31 mouse cellular contexts compared by ENCODE assay signal in genomic region chr11:34524586-34524985, GRCm38 (mm10).
"Had no signal": no experiment of that assay in that cellular context is flagged by ENCODE, and none has a peak within 500 bp of the region (broad histone marks: within the 10 kb centered on the region; RNA-seq: fewer than 3 reads in every experiment).

No protein-coding gene starts in this region.

- H3K4me2 ChIP-seq: limb, embryonic 12.5 days; limb, embryonic 13.5 days; limb, embryonic 15.5 days; liver, embryonic 11.5 days; liver, embryonic 12.5 days; liver, embryonic 13.5 days; liver, embryonic 15.5 days; lung, embryonic 14.5 days; lung, embryonic 15.5 days; midbrain, embryonic 11.5 days; midbrain, embryonic 12.5 days; midbrain, embryonic 13.5 days; midbrain, embryonic 15.5 days; neural tube, embryonic 12.5 days had no signal

- H3K27me3 ChIP-seq: limb, embryonic 12.5 days; limb, embryonic 13.5 days; limb, embryonic 15.5 days; liver, embryonic 12.5 days; liver, embryonic 13.5 days; liver, embryonic 15.5 days; lung, embryonic 15.5 days; megakaryocyte, embryonic 14.5 days; midbrain, embryonic 12.5 days; midbrain, embryonic 13.5 days; midbrain, embryonic 15.5 days; neural tube, embryonic 12.5 days had no signal

- H3K9me3 ChIP-seq: limb, embryonic 10.5 days; limb, embryonic 12.5 days; limb, embryonic 13.5 days; limb, embryonic 15.5 days; liver, embryonic 12.5 days; liver, embryonic 13.5 days; liver, embryonic 15.5 days; lung, embryonic 15.5 days; megakaryocyte, embryonic 14.5 days; midbrain, embryonic 10.5 days; midbrain, embryonic 12.5 days; midbrain, embryonic 13.5 days; midbrain, embryonic 15.5 days; neural tube, embryonic 12.5 days had no signal

- ATAC-seq: lung, postnatal 0 days; midbrain, embryonic 13.5 days; midbrain, embryonic 15.5 days; midbrain, embryonic 16.5 days had no signal

- H3K36me3 ChIP-seq: limb, embryonic 10.5 days; limb, embryonic 12.5 days; limb, embryonic 13.5 days; limb, embryonic 15.5 days; liver, embryonic 12.5 days; liver, embryonic 13.5 days; liver, embryonic 15.5 days; lung, embryonic 15.5 days; midbrain, embryonic 10.5 days; midbrain, embryonic 12.5 days; midbrain, embryonic 13.5 days; midbrain, embryonic 15.5 days; neural tube, embryonic 12.5 days had no signal

- H3K9ac ChIP-seq: limb, embryonic 12.5 days; limb, embryonic 13.5 days; limb, embryonic 15.5 days; liver, embryonic 12.5 days; liver, embryonic 13.5 days; liver, embryonic 14.5 days; liver, embryonic 15.5 days; lung, embryonic 14.5 days; lung, embryonic 15.5 days; midbrain, embryonic 12.5 days; midbrain, embryonic 13.5 days; midbrain, embryonic 15.5 days; neural tube, embryonic 12.5 days had no signal

- H3K4me1 ChIP-seq: limb, embryonic 10.5 days; limb, embryonic 12.5 days; limb, embryonic 15.5 days; lung, embryonic 15.5 days; midbrain, embryonic 10.5 days; midbrain, embryonic 12.5 days; midbrain, embryonic 13.5 days; midbrain, embryonic 15.5 days; neural tube, embryonic 12.5 days had no signal

- H3K27ac ChIP-seq: limb, embryonic 10.5 days; limb, embryonic 12.5 days; limb, embryonic 13.5 days; limb, embryonic 15.5 days; liver, embryonic 12.5 days; liver, embryonic 13.5 days; liver, embryonic 14.5 days; liver, embryonic 15.5 days; lung, embryonic 15.5 days; macrophage; midbrain, embryonic 10.5 days; midbrain, embryonic 12.5 days; midbrain, embryonic 13.5 days; midbrain, embryonic 15.5 days; neural tube, embryonic 12.5 days had no signal

- H3K4me3 ChIP-seq: limb, embryonic 10.5 days; limb, embryonic 12.5 days; limb, embryonic 13.5 days; limb, embryonic 15.5 days; liver, embryonic 12.5 days; liver, embryonic 13.5 days; liver, embryonic 15.5 days; lung, embryonic 15.5 days; midbrain, embryonic 10.5 days; midbrain, embryonic 12.5 days; midbrain, embryonic 13.5 days; midbrain, embryonic 15.5 days; myocyte; neural tube, embryonic 12.5 days had no signal

- DNase-seq: left cerebral cortex, postnatal 4 days; liver; liver, embryonic 13.5 days; lung, adult 18-20 months; lung, adult 2 months; lung, embryonic 14.5 days; lung, postnatal 10 days; lung, postnatal 14 days; lung, postnatal 36 days; lung, postnatal 4 days; midbrain, embryonic 14.5 days had no signal
